Mouse (Mus musculus): ENCODE results near the gene Ctnnd2.

DNA sequence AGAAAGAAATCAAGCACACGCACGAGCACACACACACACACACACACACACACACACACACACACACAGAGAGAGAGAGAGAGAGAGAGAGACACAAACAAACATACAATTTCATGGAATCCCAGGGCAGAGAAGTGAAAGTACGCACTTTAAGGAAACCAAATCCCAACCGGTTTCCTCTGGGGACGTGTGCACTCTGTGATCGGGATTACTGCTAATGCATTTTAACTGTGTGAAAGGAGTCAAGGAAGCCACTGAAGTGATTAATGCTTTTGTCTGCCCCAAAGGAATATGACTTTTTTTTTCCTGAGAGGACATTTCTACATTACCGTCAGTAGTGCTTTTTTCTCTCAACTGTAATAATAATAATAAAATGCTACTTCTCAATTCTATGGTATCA, 443.1 kb downstream of the Ctnnd2 start:
- no peak for TF ChIP-seq POLR2A (IDR thresholded peaks at IDR 0.05; ENCODE audit: borderline replicate concordance, extremely low read depth, low read depth, low read length)
- no peak for TF ChIP-seq CTCF (IDR thresholded peaks at IDR 0.05; ENCODE audit: insufficient read depth, low read length)

Data from lung, adult 2 months (tissue).